Mouse (Mus musculus) liver, embryonic 14 days (tissue): Measurements from ENCODE around the gene Mbtd1. TPM values are rescaled to one million over a fixed set of nuclear protein-coding genes. Genes with fewer than 3 reads are reported as not detected.

Experiments used
- polyA plus RNA-seq: library from polyadenylated mRNA; depleted of rRNA; stranded (reverse); fragments of >200 nt; gene quantifications from 2 replicates; pipeline ENCODE4 v1.2.3, GENCODE M21; 2012; rRNA removed

The Mbtd1 gene
- polyA plus RNA-seq, result 5.8 and 7.0 TPM in 2 replicates

DNA sequence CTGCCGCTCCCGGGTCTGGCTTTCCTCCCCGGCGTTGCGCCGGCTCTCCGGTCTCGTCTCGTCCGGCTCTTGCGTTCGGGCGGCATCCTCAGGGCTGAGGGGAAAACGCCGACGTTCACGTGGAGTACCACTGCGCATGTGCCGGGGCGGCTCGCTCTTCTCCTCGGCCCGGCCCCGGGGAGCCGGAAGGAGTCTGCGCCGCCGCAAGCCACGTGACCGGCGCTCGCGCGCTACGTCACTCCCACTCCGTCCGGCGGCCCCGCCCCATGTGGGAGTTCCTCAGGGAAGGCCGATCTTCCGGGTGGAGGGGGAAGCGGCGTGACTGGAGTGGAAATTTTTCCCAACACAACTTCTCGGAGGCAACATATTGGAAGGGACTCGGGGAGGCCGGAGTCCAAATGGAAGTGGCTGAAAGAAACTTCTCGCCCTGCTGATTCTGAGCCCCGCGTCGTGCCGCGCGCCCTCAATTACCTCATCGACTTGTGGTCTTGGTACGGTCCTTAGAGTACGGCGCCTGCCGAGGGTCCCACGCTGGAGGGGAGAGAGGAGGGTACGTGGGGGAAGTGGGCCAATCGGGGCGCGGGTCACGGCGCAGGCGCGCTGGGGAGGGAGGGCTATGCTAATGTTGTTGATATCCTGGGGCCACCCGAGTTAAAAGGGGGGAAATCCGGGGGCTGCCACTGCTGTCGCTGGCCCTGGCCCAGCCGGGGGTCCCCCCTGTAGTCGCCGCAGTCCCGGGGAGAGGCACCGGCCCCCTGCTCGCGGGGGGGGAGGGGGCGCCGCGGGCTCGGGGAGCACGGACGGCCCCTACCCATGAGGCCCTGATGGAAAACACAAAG is at the start of gene Mbtd1, which contains the start of gene Utp18:
Mbtd1 (plus strand) TSS at position 281 of the 839 bp plus-strand sequence.
Utp18 (minus strand) TSS at position 195 of the 839 bp plus-strand sequence.

DNA sequence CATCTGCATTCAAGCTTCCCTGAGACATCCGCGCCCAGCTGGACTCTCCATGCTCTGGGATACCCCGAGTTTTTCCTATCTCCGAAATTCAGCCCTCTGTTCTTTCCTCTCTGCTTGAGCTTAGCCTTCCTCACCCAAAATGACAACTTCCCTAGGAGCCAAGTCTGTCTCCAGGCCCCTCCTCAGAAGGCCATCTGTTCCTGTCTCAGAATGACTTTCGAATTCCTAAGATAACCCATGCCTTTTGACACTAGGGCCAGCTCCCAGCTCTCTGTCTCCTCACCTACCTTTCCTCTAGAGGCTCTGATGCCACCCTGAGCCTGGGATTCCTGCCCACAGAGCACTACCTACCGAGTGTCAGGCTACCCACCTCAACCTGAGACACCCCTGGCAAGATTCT is 70.5 kb downstream of the Mbtd1 start, which contains the start of gene Nme2:
Nme2 (minus strand) TSS at position 101 of the 400 bp plus-strand sequence.

DNA sequence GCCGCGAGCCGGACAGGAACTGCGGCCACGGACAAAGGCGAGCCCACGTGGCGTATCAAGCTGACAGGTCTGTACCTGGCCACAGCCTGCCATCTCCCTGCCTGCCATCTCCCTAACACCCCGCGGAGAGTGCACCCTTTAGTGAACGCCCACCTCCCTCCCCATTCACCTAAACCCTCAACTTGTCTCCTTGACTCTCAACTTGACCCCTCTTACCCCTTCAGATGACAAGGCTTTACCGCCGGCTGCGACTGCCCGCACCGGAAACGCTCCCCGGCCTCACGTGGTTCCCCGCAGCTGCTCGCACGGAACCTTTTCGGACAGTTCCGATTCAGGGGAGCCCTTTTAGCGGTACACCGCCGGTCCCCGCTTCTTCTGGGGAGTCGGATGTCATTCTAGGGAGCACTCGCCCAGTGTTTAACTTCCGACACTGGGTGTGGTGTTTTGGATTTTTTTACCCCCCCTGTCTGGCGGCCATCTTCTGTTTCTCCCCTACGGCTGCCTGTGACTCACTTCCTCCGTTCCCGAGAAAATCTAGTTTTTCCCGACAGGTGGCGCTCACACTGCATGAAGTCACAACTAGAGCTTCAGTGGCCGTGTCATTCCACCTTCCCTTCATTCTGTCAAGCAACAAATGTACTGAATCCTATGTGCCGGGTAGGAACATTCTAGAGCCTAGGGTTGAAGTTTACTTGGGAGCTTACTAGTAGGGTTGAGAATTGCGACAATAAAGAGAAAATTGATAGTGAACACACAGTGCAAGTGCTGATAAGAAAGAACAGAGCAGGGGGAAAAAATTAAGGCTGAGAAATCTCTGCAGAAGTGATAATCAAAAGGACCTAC is 82.6 kb downstream of the Mbtd1 start, which contains the start of the genes Gm20390 and Nme1:
Gm20390 (minus strand) TSS at position 289 of the 843 bp plus-strand sequence.
Nme1 (minus strand) TSS at position 517 of the 843 bp plus-strand sequence.

DNA sequence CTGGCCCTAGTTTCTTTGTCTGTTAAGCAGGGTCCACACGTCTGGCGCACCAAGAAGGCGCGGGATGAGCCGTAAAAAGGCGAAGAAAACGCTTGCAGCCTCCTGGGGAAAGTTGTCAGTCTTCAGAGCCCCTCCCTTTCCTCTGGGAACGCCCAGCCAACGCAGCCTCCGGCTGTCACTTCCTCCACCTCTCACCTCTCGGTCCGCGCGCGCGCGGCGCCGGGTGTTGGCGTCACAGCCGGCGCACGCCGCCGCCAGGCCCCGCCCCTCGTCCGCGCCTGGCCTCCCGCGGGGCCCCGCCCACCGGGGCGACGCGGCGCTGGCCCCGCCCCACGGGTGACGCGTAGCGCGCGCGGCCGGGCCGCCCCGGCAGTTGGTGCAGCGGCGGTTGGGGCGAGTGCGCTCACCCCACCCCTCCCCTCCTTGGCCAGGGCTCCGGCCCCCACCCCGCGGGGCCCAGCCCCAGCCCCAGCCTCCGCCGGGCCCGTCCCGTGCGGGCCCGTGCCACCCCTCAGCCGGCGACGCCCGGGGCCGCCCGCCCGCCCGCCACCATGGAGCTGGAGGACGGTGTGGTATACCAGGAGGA is 110.2 kb downstream of the Mbtd1 start, which contains the start of gene Spag9:
Spag9 (plus strand) TSS at position 372 of the 586 bp plus-strand sequence.

Other genes with a start within 250 kb of the Mbtd1 start
- gene Utp18, start 86 bp upstream of the Mbtd1 start, polyA plus RNA-seq, result 12.0 and 13.4 TPM in 2 replicates
- gene Nme2, start 70.4 kb downstream of the Mbtd1 start, polyA plus RNA-seq, result 132 and 142 TPM in 2 replicates
- 76.6 and 80.0 TPM in 2 replicates for gene Gm20390, start 82.4 kb downstream of the Mbtd1 start, polyA plus RNA-seq
- gene Nme1, start 82.7 kb downstream of the Mbtd1 start, polyA plus RNA-seq, result 100 and 101 TPM in 2 replicates
- 6.7 and 8.1 TPM in 2 replicates for gene Spag9, start 110.2 kb downstream of the Mbtd1 start, polyA plus RNA-seq